Mouse (Mus musculus) cerebellum, postnatal 14 days (tissue): Measurements from ENCODE around the gene Rtn2.

Experiments used
- DNase-seq, 2 experiments: peaks; one replicate each; pipeline ENCODE4 v3.0.0; 2021; ENCODE audit warnings: mixed read lengths in 2 of 2

Rtn2 gene

GRCm38 (mm10) chr7:19269721-19270441 is 12.5 kb upstream of the Rtn2 start:
- peak; percentile 40 to 67 for DNase-seq

- DNase-seq, result no peak
Measured at GRCm38 (mm10) chr7:19270509-19271237, 11.8 kb upstream of the Rtn2 start.

- DNase-seq, result peak; percentile 83 to 85
Measured at GRCm38 (mm10) chr7:19271238-19272172, 10.9 kb upstream of the Rtn2 start, which contains the start of gene Vasp. Gene Vasp, minus strand, starts transcription at chr7:19271817.

- peak; percentile 76 to 81 for DNase-seq
Measured at GRCm38 (mm10) chr7:19272173-19272764, 10.2 kb upstream of the Rtn2 start.

- DNase-seq, result no peak
Measured at GRCm38 (mm10) chr7:19276253-19276652, 6.2 kb upstream of the Rtn2 start.

- DNase-seq, result peak in 1 of 2 experiments; percentile 28
Measured at GRCm38 (mm10) chr7:19279052-19279451, 3.4 kb upstream of the Rtn2 start.

GRCm38 (mm10) chr7:19279581-19280114 is 2.8 kb upstream of the Rtn2 start, which contains the start of gene Ppm1n:
Gene Ppm1n, minus strand, starts transcription at chr7:19280064.
- peak; percentile 56 to 63 for DNase-seq

GRCm38 (mm10) chr7:19281680-19282304 is 632 bp upstream of the Rtn2 start:
- peak; percentile 62 to 74 for DNase-seq

- DNase-seq, result peak; percentile 70 to 80
Measured at GRCm38 (mm10) chr7:19282791-19283405, 474 bp downstream of the Rtn2 start.

- no peak for DNase-seq
Measured at GRCm38 (mm10) chr7:19283406-19283804, 981 bp downstream of the Rtn2 start.

GRCm38 (mm10) chr7:19284763-19285162 is 2.3 kb downstream of the Rtn2 start:
- peak; percentile 85 to 90 for DNase-seq

GRCm38 (mm10) chr7:19290969-19291596 is 8.7 kb downstream of the Rtn2 start:
- DNase-seq, result peak; percentile 40 to 59

GRCm38 (mm10) chr7:19295503-19296185 is 13.2 kb downstream of the Rtn2 start:
- peak; percentile 99 to 100 for DNase-seq

GRCm38 (mm10) chr7:19297034-19297433 is 14.6 kb downstream of the Rtn2 start:
- DNase-seq, result peak in 1 of 2 experiments; percentile 55

- DNase-seq, result no peak
Measured at GRCm38 (mm10) chr7:19297794-19298193, 15.4 kb downstream of the Rtn2 start.

GRCm38 (mm10) chr7:19299194-19299593 is 16.8 kb downstream of the Rtn2 start:
- DNase-seq, result peak; percentile 68 to 83

GRCm38 (mm10) chr7:19300501-19301421 is 18.3 kb downstream of the Rtn2 start:
- peak; percentile 94 to 95 for DNase-seq

GRCm38 (mm10) chr7:19301461-19302263 is 19.2 kb downstream of the Rtn2 start:
- no peak for DNase-seq
